Mouse (Mus musculus) kidney, adult 11 months (tissue): ENCODE data around the gene Agbl4.
A peak's percentile ranks its signal among the peaks of the same experiment; 100 is the strongest.

ENCODE experiments used
- DNase-seq: peaks from one replicate; pipeline ENCODE4 v3.0.0; 2022

Agbl4 gene

DNA sequence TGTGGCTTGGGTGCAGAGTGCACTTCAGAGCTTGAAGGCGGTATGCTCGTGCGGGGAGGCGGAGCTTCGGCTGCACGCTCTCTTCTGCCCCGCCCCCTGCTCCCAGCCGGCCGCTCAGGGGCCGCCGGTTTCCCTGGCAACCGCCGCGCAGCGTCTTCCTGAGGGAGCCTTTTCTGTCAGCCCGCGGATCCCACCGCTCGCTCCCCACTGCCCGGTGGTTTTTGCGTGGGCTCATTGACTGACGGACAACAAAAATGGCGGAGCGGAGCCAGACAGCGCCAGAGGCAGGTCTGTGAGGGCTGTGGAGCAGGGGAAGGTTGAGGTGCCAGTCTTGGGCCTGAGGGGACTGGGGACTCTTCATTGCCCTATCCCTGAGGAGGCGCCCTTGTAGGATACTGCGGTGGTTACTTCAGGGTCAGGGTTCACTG, at the start of gene Agbl4:
Agbl4 (plus strand) TSS at position 44 of the 428 bp plus-strand sequence.
- peak; percentile 60 for DNase-seq

DNA sequence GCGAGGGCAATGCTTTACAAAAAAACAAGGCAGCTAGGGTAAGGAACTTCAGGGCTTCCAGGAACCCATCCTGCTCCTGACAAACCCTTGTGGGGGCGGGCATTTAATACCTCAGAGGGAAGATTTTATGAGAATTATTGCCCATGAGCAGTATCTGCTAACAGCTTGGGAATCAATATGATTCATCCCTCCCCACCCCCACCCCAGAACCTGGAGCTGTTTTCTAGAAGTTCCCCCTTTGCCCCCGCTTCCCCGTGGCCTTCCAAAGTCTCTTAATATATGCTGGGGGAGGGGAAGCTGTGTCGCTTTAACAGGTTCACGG, 46.6 kb upstream of the Agbl4 start:
- DNase-seq = no peak

DNA sequence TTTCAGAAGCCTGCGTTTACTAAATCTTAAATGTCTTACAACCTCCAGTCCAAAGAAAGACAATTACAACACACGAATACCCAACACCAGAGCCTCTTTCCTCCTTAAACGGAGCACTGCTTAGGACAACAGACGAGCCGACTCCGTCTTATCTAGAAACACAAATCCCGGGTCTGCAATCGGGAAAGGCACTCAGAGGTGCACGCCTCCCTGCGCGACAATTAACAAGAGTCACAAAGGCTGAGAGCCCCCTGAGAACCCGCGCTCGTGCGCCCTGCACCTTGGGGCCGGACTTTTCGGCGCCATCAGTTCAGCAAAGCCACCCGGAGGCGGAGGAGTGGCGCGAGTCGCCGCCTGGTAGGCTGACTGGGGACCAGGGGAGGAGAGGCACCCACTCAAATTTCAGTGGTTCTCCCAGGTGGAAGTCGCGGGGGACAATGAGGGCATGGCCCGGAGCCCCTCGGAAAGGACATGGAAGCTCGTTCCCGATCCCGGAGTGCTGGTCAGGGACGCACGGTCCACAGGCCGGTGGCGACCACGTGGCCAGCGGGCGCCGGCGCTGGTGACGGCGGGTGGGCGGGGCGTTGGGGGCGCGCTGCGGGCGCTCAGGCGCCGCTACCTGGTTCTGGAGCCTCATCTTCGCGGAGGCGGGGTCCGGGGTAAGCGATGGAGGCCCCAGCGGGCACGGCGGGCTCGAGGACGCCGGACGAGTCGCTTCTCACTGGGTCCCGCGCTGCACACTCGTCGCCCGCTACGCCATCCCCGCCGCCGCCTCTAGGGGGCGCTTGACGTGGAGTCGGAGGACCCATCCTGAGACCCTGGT, 46.1 kb upstream of the Agbl4 start, which contains the start of gene Elavl4:
Elavl4 (minus strand) TSS at position 732 of the 823 bp plus-strand sequence.
- DNase-seq = peak; percentile 16

DNA sequence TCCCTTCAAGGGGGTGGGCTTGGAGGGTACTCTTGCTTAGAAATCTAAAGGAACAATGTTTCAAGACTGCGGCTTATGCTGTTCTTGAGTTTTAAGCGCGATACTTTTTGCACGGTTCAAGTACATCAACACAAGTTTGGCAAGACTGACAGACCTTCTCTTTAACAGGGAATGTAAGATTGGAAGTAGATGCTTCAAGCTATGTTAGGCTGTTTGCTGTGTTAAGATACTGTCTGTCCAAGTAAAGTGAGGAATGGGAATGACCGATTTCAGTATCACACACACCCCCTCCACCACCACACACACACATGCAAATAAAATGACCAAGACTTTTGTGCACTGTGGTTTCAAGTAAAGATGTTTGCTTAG, 45.5 kb upstream of the Agbl4 start:
- no peak for DNase-seq

DNA sequence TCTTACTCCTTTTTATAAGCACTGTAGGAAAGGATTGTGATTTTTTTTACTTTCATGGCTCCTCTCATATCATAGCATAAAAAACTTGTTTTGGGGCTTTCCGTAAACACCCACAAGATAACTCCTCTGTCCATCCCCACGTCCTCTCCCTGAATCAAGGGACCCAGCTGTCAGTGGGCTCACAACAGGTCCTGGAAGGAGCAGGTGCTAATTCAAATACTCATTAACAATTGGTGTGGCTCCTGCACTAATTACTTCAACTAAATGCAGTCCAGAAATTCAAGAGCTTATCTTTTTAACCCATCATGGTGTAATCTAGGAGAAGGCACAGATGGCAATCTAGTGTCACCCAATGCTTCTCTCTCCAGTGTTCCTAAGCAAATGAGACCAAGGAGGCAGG, 36.9 kb upstream of the Agbl4 start:
- DNase-seq = no peak

DNA sequence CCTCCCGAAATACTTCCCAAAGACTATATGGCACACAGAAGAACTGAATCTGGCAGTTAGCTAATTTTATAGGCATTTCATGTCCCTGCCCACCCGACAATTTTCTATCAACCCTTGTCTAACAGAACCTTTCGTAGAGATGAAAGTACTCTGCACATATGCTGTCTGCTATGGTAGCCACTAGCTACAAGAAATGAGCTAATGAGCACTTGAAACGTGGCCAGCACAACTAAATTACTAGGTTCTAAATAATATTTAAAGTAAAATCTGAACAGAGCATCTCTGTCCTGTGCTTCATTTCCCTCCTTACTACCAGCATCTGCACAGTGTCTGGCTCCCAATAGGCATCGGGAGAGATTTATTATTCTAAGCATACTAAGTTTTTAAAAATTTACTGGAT, 1.2 kb upstream of the Agbl4 start:
- no peak for DNase-seq

DNA sequence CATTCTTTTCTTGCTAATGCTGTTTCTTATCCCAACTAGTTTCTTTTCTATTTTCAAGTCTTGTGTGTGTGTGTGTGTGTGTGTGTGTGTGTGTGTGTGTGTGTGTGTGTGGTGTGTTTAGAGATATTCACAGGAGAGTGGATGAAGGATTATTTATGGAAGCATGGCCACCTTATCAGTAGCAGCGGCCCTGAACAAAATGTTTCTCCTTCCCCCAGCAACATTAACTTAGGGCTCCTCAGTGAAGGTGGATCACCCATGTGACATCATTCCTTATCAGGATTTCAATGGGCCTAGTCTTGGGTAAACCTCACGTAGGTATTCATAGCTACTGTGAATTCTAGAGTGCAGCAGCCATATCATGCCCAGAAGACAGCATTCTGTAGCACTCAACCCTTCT, 22.8 kb downstream of the Agbl4 start:
- DNase-seq = no peak

DNA sequence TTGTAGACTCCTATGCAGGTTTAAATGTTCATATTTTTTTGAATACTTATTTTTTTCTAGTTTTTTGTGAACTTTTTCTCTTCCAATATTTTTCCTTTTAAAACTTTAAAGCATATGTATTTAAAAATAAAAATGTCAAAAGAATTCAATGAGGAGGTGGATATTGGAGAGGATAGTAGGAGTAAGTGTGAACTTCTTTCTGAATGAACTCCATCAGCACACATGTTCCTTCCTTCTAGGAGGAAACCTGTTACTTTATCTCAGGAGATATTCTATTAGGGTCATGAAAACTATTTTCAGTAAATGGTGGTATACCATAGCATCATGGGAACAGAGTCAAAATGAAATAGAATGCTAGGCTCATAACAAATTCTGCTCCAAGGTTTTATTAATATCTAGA, 30.2 kb downstream of the Agbl4 start:
- DNase-seq = no peak

DNA sequence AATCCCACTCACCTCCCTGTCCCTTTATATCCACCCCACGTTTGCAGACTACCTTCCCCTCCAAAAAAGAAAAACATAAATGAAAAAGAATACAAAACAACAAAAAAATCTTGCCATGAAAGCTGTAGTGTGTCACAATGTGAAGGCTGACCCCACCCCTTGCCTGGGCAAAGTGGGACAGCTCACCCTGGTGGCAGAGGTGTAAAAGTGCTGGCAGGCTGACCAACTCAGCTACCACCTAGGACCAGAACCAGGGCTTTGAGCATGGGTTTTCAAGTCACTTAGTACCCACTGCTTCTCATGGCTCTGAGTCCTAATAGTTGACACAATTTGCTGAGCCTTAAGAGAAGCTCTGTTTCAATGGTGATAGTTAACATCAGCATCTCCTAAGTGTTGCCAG, 96.9 kb downstream of the Agbl4 start:
- no peak for DNase-seq

DNA sequence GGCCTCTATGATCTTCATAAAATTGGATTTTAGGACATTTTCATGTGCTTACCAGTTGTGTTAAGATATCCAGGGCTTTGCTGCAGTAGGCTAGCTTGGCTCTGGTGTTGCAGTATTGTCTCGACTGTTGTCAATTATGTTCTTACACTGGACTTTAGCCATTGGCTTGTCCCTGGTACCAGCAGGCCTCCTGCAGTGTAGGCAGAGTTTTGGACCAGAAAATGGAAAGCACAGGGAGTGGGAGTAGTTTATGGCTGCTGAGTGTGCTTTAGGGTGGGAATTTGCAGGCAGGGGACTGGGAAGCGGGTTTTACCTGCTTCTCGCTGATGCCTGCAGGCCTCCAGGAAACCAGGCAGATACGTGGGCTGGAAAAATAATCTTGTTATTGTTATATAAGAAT, 132.3 kb downstream of the Agbl4 start:
- no peak for DNase-seq

DNA sequence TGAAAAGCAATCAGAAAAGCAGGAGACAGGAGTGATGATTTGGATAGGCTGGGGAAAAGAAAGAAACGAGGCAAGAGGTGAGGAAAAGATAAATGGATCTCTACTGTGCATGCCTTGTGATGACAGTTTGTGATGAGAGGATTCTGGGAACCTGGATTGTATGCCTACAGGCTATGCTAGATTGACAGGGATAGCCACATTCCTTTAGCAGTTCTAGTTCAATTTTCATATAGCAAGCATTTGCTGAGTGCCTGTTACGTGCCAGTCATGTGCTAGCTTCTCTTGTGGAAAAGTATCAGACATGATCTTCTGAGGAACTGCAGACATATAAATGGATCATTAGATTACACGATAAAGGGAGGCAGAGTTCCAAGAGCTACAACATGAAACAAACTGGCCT, 151.8 kb downstream of the Agbl4 start:
- DNase-seq = no peak

DNA sequence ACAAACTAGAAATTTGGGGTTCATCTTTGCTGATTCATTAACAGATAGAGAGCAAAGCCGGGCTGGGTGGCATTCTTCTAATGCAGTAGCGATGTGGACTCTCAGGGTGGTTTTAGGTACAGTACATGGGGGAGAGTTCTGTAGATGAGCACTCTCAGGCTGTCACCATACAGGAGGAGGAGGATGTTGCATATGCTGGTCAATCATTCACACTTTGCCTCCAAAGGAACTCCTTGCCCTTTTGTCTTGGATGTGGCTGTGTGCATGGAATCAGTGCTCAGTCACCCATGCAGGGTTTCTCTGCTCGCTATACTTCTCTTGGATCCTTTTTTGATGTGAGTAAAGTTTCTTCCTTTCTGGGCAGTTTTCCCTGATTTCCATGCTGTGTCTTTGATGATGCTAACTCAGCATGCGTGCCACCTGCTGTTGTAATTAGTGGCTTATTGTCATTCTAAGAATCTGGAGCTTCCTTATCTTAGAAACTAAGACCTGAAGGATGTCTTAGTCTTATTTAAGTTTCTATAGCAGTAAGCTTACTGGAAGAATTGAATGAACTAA, 200.3 kb downstream of the Agbl4 start:
- no peak for DNase-seq

DNA sequence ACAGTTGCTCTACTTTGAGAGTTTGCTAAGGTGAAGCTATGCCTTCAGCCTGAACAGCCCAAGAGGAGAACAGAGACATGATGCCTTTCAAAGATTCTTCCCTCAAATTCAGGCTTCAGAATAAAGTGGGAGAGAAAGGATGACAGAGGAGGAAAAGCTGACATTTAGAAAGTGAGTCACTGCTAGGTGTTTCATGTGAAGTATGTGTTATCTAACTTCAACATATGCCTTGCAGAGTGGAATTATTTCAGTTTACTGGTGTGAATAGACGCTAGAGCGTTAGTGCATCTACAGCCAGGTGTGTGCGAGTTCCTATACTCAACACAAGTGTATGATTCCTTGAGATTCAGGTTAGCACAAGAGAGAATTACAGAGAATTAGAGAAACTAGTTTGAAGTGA, 244.0 kb downstream of the Agbl4 start:
- no peak for DNase-seq

DNA sequence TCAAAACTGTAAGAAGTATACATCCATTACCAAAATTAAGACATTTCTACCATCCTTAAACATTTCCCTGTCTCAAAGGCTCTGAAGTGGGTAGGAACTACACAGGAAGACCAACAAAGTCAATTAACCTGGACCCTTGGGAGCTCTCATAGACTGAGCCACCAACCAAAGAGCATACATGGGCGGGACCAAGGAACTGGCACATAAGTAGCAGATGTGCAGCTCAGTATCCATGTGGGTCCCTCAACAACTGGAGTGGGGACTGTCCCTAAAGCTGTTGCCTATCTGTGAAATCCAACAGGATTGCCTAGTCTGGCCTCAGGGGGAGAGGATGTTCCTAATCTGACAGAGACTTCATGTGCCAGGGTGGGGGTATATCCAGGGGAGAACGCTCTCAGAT, 265.5 kb downstream of the Agbl4 start:
- DNase-seq = no peak

DNA sequence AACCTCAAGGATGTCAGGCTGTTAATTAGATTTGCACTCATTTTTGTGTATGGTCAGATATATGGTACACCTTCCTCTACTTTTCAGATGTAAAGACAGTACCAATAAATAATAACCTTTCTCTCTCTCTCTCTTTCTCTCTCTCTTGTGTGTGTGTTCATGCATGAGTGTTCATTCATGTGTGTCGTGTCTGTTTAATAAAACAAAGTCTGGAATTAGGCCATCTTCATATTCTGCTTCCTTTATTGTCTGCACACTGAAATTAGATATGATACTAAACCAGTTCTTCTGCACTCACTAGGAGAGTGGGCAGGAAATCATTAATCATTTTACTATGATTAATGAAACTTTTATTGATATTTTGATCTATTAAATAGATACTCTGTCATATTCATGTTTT, 276.7 kb downstream of the Agbl4 start:
- DNase-seq = no peak

DNA sequence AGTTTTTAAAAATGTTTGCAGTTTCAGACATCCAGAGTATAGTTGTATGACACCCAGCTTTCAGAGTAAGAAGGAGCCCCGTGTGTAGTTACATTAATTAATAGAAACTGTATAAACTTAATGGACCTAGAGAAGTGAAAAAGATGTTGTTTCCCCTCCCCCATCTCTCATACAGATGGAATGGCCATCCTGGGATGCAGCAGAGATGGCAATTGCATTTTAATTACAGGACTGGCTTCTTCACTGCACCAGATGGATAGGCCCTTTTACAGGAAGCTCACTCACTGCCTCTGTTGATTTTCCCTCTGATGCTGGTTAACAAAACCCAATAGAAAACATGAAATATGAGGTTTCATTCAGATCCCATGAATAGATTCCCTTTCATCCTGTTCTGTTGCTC, 337.7 kb downstream of the Agbl4 start:
- DNase-seq = no peak

DNA sequence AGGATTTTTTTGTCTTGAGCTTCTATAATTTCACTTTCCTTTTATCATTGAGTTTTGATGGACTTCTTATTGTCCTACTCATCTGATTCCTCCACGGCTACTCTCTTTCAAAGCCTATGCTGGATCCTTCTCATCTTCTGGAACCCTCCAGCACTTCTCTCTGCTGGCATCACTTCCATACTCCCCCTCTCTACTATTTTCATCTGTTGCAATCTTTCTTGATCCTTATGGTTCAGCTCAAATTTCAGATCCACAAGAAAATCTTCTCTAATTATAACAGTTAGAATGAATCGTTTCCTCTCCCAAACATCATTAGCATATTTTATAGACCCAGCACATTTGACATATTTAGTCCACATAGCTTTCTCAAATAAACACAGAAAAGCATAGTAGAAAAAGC, 360.5 kb downstream of the Agbl4 start:
- DNase-seq = no peak

DNA sequence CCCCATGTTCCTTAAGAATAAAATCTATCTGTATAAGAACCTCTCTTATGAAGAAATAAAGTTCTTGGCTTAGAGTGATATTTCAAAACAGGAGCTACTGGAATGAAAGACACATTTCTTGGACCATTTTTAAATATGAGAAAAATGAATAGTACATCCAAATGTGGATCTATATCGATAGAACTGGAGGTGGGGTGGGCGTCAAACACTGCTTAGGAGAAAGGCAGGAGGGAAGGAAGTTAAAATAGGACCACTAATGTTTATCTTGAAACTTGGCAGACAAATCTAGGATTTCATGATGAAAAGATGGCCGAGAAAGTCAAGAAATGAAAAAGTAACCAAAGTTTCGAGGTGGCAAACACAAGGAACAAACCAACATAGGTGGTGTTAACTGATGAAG, 391.1 kb downstream of the Agbl4 start:
- DNase-seq = no peak

DNA sequence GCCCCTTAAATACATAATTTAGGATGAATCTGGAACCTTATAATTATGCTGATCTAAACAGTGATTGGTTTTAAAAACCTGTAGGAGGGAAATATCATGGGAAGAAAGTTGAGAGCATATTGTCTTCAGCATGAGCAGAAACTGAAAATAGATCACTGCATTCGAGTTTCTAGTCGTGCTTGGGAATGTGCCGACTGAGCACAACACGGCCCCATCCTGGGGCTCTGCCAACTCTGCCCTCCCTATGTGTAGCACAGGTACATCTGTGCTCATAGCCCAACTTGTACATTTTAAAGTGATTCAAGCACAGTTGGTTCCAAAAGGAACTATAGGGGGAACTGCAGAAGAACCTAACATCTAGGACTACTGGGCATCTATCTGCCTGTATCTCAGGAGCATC, 402.4 kb downstream of the Agbl4 start:
- DNase-seq = no peak

DNA sequence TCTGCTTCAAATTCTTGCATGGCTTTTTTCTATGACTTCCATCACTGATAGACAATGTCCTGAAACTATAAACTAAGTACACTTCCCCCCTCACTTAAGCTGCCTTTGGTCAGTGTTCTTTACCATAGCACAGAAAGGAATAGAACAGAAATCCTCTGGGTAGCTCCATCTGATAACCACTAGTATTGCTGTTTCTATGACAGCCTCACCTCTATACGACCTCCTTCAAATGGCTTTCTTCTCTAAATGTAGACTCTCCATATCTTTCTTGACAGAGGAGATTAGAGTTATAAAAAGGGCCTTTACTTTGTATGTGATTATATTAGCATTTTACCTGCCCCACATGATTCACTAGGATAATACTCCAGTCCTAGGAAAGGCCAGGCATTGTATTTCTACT, 413.5 kb downstream of the Agbl4 start:
- DNase-seq = no peak

DNA sequence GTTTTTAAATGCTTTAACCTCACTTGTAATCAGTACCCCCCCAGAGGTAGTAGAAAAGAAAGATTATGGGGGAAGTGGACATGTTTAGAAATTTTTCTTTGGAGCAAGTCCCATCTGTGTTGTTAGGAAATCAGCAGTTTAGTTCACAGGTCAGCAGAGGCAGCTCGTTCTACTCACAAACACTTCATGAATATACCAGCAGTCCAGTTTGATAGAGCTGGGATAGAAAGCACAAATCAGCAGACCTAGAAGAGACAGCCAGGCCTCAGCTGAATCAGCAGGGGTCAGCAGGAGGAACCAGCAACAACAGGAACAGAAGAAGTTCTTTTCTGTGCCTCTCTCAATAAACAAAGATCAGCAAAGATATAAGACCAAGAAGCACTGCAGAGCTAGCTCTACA, 435.3 kb downstream of the Agbl4 start:
- DNase-seq = no peak

DNA sequence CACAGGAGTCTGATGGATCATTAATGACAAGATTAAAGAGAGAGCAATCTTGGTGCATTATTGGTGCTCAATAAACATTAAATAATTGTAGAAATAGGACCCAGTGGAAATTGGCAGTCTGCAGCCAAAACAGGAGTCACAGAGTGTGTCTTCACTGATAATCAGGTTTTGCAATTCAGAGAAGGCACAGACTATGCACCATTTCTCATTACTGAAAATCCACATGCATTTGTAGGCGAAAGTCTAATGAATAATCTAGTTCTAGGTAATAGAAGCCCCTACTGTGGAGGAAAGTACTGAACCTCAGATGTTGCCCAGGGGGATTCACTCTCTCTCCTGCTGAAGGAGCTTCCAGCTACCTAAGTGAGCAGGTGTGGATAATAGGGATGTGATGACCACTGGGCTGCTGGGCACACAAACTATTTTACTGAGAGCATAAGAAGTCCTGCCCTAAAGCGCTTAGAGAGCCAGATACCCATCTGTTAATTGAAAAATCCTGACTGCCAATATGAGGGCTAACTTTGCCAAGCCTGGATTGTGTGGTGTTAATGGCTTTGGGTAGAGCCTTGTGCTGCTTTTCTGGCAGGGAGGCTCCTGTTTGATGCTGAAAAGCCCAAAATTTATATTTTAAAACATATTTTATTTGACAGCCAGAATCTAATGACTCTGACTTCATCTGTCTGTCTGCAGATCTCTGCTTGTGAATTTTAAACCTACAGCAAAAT, 482.4 kb downstream of the Agbl4 start:
- DNase-seq = no peak

DNA sequence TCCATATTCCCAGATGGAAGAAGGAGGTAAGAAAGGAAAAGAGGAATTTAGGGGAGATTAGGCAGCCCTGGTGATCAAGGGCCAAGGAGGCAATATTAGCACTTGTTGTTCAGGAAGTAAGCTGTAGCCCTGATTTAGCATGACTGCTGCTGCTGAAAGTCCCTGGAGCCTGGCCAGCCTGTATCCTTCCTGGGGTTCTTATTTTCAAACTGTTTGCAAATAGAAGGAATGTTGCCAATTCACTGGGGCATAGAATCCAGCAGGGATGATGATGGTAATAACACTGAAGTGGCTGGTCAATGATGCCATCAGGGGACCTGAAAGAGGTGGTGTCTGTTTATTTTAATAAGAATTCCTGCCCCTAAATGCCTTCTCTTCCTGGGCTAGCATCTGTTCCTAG, 518.6 kb downstream of the Agbl4 start:
- DNase-seq = no peak

DNA sequence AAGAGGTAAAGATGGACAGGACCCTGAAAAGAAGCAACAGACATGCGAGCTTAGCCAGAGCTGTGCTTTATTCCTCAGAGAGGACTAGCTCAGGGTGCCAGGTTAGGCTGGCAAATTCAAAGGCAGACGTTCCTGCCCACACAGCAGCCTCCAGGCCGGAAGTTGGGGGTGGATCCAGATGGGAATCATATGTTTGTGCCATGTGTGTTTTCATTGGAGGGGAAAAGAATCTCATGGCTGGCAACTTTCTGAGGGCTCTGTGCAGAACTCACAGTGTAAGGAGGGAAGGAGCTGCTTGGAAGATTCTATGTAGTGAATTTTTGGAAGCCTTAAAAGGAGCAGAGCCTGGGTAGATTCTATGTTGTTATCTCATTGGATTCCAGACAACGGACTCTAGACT, 519.1 kb downstream of the Agbl4 start:
- DNase-seq = no peak
